Mouse (Mus musculus): Measurements from ENCODE around the gene Mrpl45.
"Not testable (repeated sequence)": the region's sequence is repeated elsewhere in the genome, so short reads cannot be mapped to it uniquely, and the experiment has no call there.

The Mrpl45 gene

GRCm38 (mm10) chr11:97315504-97316503 lies at the start of gene Mrpl45:
TSS of gene Mrpl45 (plus strand) at chr11:97315716.
- DNase-seq = peak; percentile 99

- DNase-seq = not testable (repeated sequence)
These were observed 49.0 kb upstream of the Mrpl45 start for GRCm38 (mm10) chr11:97266544-97266943.

- DNase-seq = not testable (repeated sequence)
These were observed 45.5 kb upstream of the Mrpl45 start for GRCm38 (mm10) chr11:97270004-97270403.

- no peak for DNase-seq
These were observed 42.7 kb upstream of the Mrpl45 start for GRCm38 (mm10) chr11:97272835-97273234.

- no peak for DNase-seq
These were observed 41.9 kb upstream of the Mrpl45 start for GRCm38 (mm10) chr11:97273613-97274012.

GRCm38 (mm10) chr11:97274947-97275346 lies 40.6 kb upstream of the Mrpl45 start:
- DNase-seq = not testable (repeated sequence)

- no peak for DNase-seq
These were observed 40.2 kb upstream of the Mrpl45 start for GRCm38 (mm10) chr11:97275349-97275748.

GRCm38 (mm10) chr11:97276019-97276418 lies 39.5 kb upstream of the Mrpl45 start:
- DNase-seq = no peak

GRCm38 (mm10) chr11:97277166-97277565 lies 38.4 kb upstream of the Mrpl45 start:
- DNase-seq = no peak

- no peak for DNase-seq
These were observed 37.1 kb upstream of the Mrpl45 start for GRCm38 (mm10) chr11:97278456-97278855.

GRCm38 (mm10) chr11:97279040-97279404 lies 36.5 kb upstream of the Mrpl45 start:
- no peak for DNase-seq

GRCm38 (mm10) chr11:97279405-97280215 lies 35.9 kb upstream of the Mrpl45 start:
- peak; percentile 62 to 74 for DNase-seq

- DNase-seq = peak; percentile 78 to 86
These were observed 35.2 kb upstream of the Mrpl45 start, which contains the start of gene Npepps for GRCm38 (mm10) chr11:97280216-97280861. TSS of gene Npepps (minus strand) at chr11:97280638.

- DNase-seq = no peak
These were observed 33.3 kb upstream of the Mrpl45 start for GRCm38 (mm10) chr11:97282179-97282578.

- DNase-seq = no peak
These were observed 30.7 kb upstream of the Mrpl45 start for GRCm38 (mm10) chr11:97284854-97285253.

- peak in 1 of 2 experiments; percentile 20 for DNase-seq
These were observed 29.4 kb upstream of the Mrpl45 start for GRCm38 (mm10) chr11:97285852-97286775.

- DNase-seq = no peak
These were observed 28.5 kb upstream of the Mrpl45 start for GRCm38 (mm10) chr11:97286973-97287372.

GRCm38 (mm10) chr11:97287643-97288042 lies 27.9 kb upstream of the Mrpl45 start:
- DNase-seq = no peak

GRCm38 (mm10) chr11:97289276-97290230 lies 26.0 kb upstream of the Mrpl45 start:
- no peak for DNase-seq

GRCm38 (mm10) chr11:97292731-97293130 lies 22.8 kb upstream of the Mrpl45 start:
- DNase-seq = no peak
